Mouse (Mus musculus) gastrocnemius, postnatal 36 days (tissue): ENCODE results near the gene Arhgap17. TPM values are rescaled to one million over a fixed set of nuclear protein-coding genes. Genes with fewer than 3 reads are reported as not detected.

Source experiments
- DNase-seq, 2 experiments: peaks; one replicate each; pipeline ENCODE4 v3.0.0; 2022
- intact Hi-C: fragments of 180-260 bp; cut with DNase I; formaldehyde crosslinking; loops from one replicate; pipeline ENCODE4 v1.15.1; 2025
- long read RNA-seq, 2 experiments: library from polyadenylated mRNA; stranded (forward); transcript quantifications; one replicate each; pipeline ENCODE4 v2.0.0; 2021
- total RNA-seq, 2 experiments: library from RNA; stranded (reverse); gene quantifications; 2 replicates each; pipeline ENCODE4 v1.2.3; 2021

Gene Arhgap17
- 10 to 100 TPM; 13.5 to 15.9 TPM for total RNA-seq
- long read RNA-seq, experiment 1, partial matches to known transcripts, result 2 of 6 reads
- long read RNA-seq, experiment 1, other reads (novel, unspliced or antisense), result 1 of 6 reads
- long read RNA-seq, experiment 2, partial matches to known transcripts, result 2 of 7 reads
- long read RNA-seq, experiment 2, other reads (novel, unspliced or antisense), result 2 of 7 reads

GRCm38 (mm10) chr7:123369759-123370481 lies at the start of gene Arhgap17, which contains the start of gene Lcmt1:
Gene Arhgap17 (minus strand): TSS chr7:123369915.
Gene Lcmt1 (plus strand): TSS chr7:123369784.
- peak; percentile 93 to 96 for DNase-seq
- intact Hi-C loops, result loop anchor here (5.0 to 10.0 kb wide), 2 partner anchors 38 to 395 kb away; no protein-coding TSS in a partner anchor

- intact Hi-C loops, result no loop called here
Observed at GRCm38 (mm10) chr7:123417661-123418060, 47.9 kb upstream of the Arhgap17 start.

GRCm38 (mm10) chr7:123416803-123417202 lies 47.1 kb upstream of the Arhgap17 start:
- intact Hi-C loops, result no loop called here
- no peak for DNase-seq

More at GRCm38 (mm10) chr7:123417661-123418060, 47.9 kb upstream of the Arhgap17 start:
- DNase-seq, result no peak

- DNase-seq, result no peak
Observed at GRCm38 (mm10) chr7:123412143-123412542, 42.4 kb upstream of the Arhgap17 start.

GRCm38 (mm10) chr7:123411109-123411508 lies 41.4 kb upstream of the Arhgap17 start:
- intact Hi-C loops, result loop anchor here (5.0 kb wide), 1 partner anchor 36 kb away; no protein-coding TSS in a partner anchor
- DNase-seq, result no peak

More at GRCm38 (mm10) chr7:123412143-123412542, 42.4 kb upstream of the Arhgap17 start:
- intact Hi-C loops, result loop anchor here (5.0 kb wide), 1 partner anchor 35 kb away; no protein-coding TSS in a partner anchor

- intact Hi-C loops, result loop anchor here (5.0 kb wide), 1 partner anchor 37 kb away; no protein-coding TSS in a partner anchor
- no peak for DNase-seq
Observed at GRCm38 (mm10) chr7:123410502-123410901, 40.8 kb upstream of the Arhgap17 start.

GRCm38 (mm10) chr7:123406988-123407387 lies 37.3 kb upstream of the Arhgap17 start:
- intact Hi-C loops, result no loop called here

GRCm38 (mm10) chr7:123405619-123406018 lies 35.9 kb upstream of the Arhgap17 start:
- no peak for DNase-seq
- intact Hi-C loops, result no loop called here

More at GRCm38 (mm10) chr7:123406988-123407387, 37.3 kb upstream of the Arhgap17 start:
- DNase-seq, result no peak

- DNase-seq, result no peak
- intact Hi-C loops, result loop anchor here (5.0 kb wide), 1 partner anchor 197 kb away; no protein-coding TSS in a partner anchor
Observed at GRCm38 (mm10) chr7:123404198-123404597, 34.5 kb upstream of the Arhgap17 start.

- intact Hi-C loops, result loop anchor here (5.0 kb wide), 1 partner anchor 194 kb away; no protein-coding TSS in a partner anchor
- DNase-seq, result no peak
Observed at GRCm38 (mm10) chr7:123401121-123401520, 31.4 kb upstream of the Arhgap17 start.

- no peak for DNase-seq
- intact Hi-C loops, result loop anchor here (1.0 kb wide), 1 partner anchor 66 kb away; no protein-coding TSS in a partner anchor
Observed at GRCm38 (mm10) chr7:123399286-123399685, 29.6 kb upstream of the Arhgap17 start.

GRCm38 (mm10) chr7:123398828-123399227 lies 29.1 kb upstream of the Arhgap17 start:
- peak in 1 of 2 experiments; percentile 37 for DNase-seq
- intact Hi-C loops, result loop anchor here (1.0 kb wide), 1 partner anchor 66 kb away; no protein-coding TSS in a partner anchor

- DNase-seq, result no peak
- intact Hi-C loops, result no loop called here
Observed at GRCm38 (mm10) chr7:123397931-123398330, 28.2 kb upstream of the Arhgap17 start.

- no peak for DNase-seq
- intact Hi-C loops, result no loop called here
Observed at GRCm38 (mm10) chr7:123397369-123397768, 27.7 kb upstream of the Arhgap17 start.

- DNase-seq, result no peak
Observed at GRCm38 (mm10) chr7:123396900-123397299, 27.2 kb upstream of the Arhgap17 start.

GRCm38 (mm10) chr7:123394271-123394670 lies 24.6 kb upstream of the Arhgap17 start:
- no peak for DNase-seq
- intact Hi-C loops, result no loop called here

More at GRCm38 (mm10) chr7:123396900-123397299, 27.2 kb upstream of the Arhgap17 start:
- intact Hi-C loops, result no loop called here

GRCm38 (mm10) chr7:123389686-123390280 lies 20.1 kb upstream of the Arhgap17 start:
- intact Hi-C loops, result no loop called here
- DNase-seq, result no peak

- intact Hi-C loops, result no loop called here
Observed at GRCm38 (mm10) chr7:123385693-123386407, 16.1 kb upstream of the Arhgap17 start.

GRCm38 (mm10) chr7:123377443-123378400 lies 8.0 kb upstream of the Arhgap17 start:
- peak; percentile 83 to 91 for DNase-seq
- intact Hi-C loops, result loop anchor here (10.0 kb wide), 1 partner anchor 403 kb away; no protein-coding TSS in a partner anchor

More at GRCm38 (mm10) chr7:123385693-123386407, 16.1 kb upstream of the Arhgap17 start:
- DNase-seq, result no peak
